ENCODE assay signal across 30 mouse cellular contexts in genomic region chr15:84932351-84932750, GRCm38 (mm10). TPM values are rescaled to one million over a fixed set of nuclear protein-coding genes. Genes with fewer than 3 reads are reported as not detected.
DNase-seq lines count a peak whose midpoint lies in the region; ATAC-seq and TF ChIP-seq lines count a peak whose summit lies in the region.
"Had no signal": no experiment of that assay in that cellular context is flagged by ENCODE, and none has a peak within 500 bp of the region (broad histone marks: within the 10 kb centered on the region; RNA-seq: fewer than 3 reads in every experiment).

No protein-coding gene starts in this region.

- WGBS in kidney, embryonic 16.5 days, result 31% methylated on average over 5 of the region's 5 CpGs
- WGBS in liver, embryonic 14.5 days (ENCODE audit: insufficient replicate concordance), result 60% methylated on average over 5 of the region's 5 CpGs
- WGBS in stomach, postnatal 0 days, result 35% methylated on average over 5 of the region's 5 CpGs

- TF ChIP-seq RAD21 in MEL (IDR thresholded peaks at IDR 0.05; ENCODE audit: low read depth, low read length), result no peak

- H3K4me2 ChIP-seq in kidney, embryonic 16.5 days (replicated peaks; ENCODE audit: low read depth, low read length), result no peak overlapping the region
- H3K4me2 ChIP-seq in liver, embryonic 14.5 days (ENCODE audit: low read depth), result no peak overlapping the region
- no peak overlapping the region for H3K4me2 ChIP-seq in stomach, postnatal 0 days (replicated peaks; ENCODE audit: low read depth)
- H3K4me2 ChIP-seq: heart, embryonic 13.5 days; hindbrain, embryonic 14.5 days; kidney, embryonic 15.5 days; limb, embryonic 13.5 days; lung, embryonic 14.5 days; midbrain, embryonic 11.5 days; neural tube, embryonic 12.5 days had no signal

- H3K9ac ChIP-seq in kidney, embryonic 16.5 days (replicated peaks; ENCODE audit: low read length), result no peak overlapping the region
- no peak overlapping the region for H3K9ac ChIP-seq in MEL (ENCODE audit: control insufficient read depth, low read depth, low read length, poor library complexity, severe bottlenecking)
- H3K9ac ChIP-seq in liver, embryonic 14.5 days (replicated peaks), result no peak overlapping the region
- no peak overlapping the region for H3K9ac ChIP-seq in stomach, postnatal 0 days (ENCODE audit: low read length)
- H3K9ac ChIP-seq: heart, embryonic 13.5 days; hindbrain, embryonic 14.5 days; kidney, embryonic 15.5 days; limb, embryonic 13.5 days; lung, embryonic 14.5 days; neural tube, embryonic 12.5 days had no signal

- H3K4me1 ChIP-seq in kidney, embryonic 16.5 days (ENCODE audit: insufficient read depth, low read length), result peaks cover 10% of the 10 kb centered on the region
- H3K4me1 ChIP-seq in MEL (ENCODE audit: control insufficient read depth in 1 of 2, insufficient read depth in 2 of 2, low read length in 2 of 2), result no peaks in the 10 kb centered on the region
- H3K4me1 ChIP-seq in liver, embryonic 14.5 days (replicated peaks; ENCODE audit: control insufficient read depth in 2 of 2, insufficient read depth in 2 of 2, low read length in 1 of 2), result no peaks in the 10 kb centered on the region
- no peaks in the 10 kb centered on the region for H3K4me1 ChIP-seq in stomach, postnatal 0 days (replicated peaks; ENCODE audit: control insufficient read depth, insufficient read depth)
- H3K4me1 ChIP-seq: heart, embryonic 13.5 days; limb, embryonic 13.5 days; neural tube, embryonic 12.5 days had no signal

- H3K27me3 ChIP-seq in kidney, embryonic 16.5 days (ENCODE audit: insufficient read depth, low read length), result no peaks in the 10 kb centered on the region
- H3K27me3 ChIP-seq in MEL (ENCODE audit: control insufficient read depth in 1 of 2, insufficient read depth in 2 of 2, low read length in 2 of 2), result no peaks in the 10 kb centered on the region
- H3K27me3 ChIP-seq in liver, embryonic 14.5 days (ENCODE audit: control insufficient read depth, insufficient read depth, low read length), result no peaks in the 10 kb centered on the region
- H3K27me3 ChIP-seq in stomach, postnatal 0 days (ENCODE audit: control insufficient read depth, insufficient read depth, low read length), result no peaks in the 10 kb centered on the region
- H3K27me3 ChIP-seq: heart, embryonic 13.5 days; kidney, embryonic 15.5 days; limb, embryonic 13.5 days; neural tube, embryonic 12.5 days had no signal

- peak; percentile 31; the same call in 1 of the 2 replicates for ATAC-seq in kidney, embryonic 16.5 days (ENCODE audit: low FRiP score, low TSS enrichment)
- peak; percentile 54; the same call in 1 of the 2 replicates for ATAC-seq in liver, embryonic 14.5 days (ENCODE audit: insufficient read depth)
- peak; percentile 74 for ATAC-seq in stomach, postnatal 0 days (ENCODE audit: low FRiP score, low TSS enrichment)
- ATAC-seq: forebrain, embryonic 16.5 days; intestine, postnatal 0 days; midbrain, embryonic 16.5 days had no signal

- H3K9me3 ChIP-seq in kidney, embryonic 16.5 days (ENCODE audit: low read length), result no peaks in the 10 kb centered on the region
- H3K9me3 ChIP-seq in MEL (replicated peaks; ENCODE audit: insufficient read depth, low read length), result no peaks in the 10 kb centered on the region
- H3K9me3 ChIP-seq in liver, embryonic 14.5 days (ENCODE audit: control insufficient read depth, low read length), result no peaks in the 10 kb centered on the region
- H3K9me3 ChIP-seq in stomach, postnatal 0 days (ENCODE audit: control insufficient read depth, low read length), result no peaks in the 10 kb centered on the region
- H3K9me3 ChIP-seq: heart, embryonic 13.5 days; kidney, embryonic 15.5 days; limb, embryonic 13.5 days; neural tube, embryonic 12.5 days had no signal

- H3K36me3 ChIP-seq in kidney, embryonic 16.5 days (ENCODE audit: insufficient read depth, low read length), result peaks cover 89% of the 10 kb centered on the region
- H3K36me3 ChIP-seq in MEL (ENCODE audit: control insufficient read depth in 1 of 2, insufficient read depth in 2 of 2, low read length in 2 of 2), result peaks cover 0 to 32% of the 10 kb centered on the region in 2 experiments; a peak in 3 of 4 replicates
- H3K36me3 ChIP-seq in liver, embryonic 14.5 days (replicated peaks; ENCODE audit: control insufficient read depth, insufficient read depth, low read depth), result peaks cover 94% of the 10 kb centered on the region
- peaks cover 52% of the 10 kb centered on the region for H3K36me3 ChIP-seq in stomach, postnatal 0 days (ENCODE audit: control insufficient read depth, insufficient read depth, low read length)

- no peak overlapping the region for H3K4me3 ChIP-seq in kidney, embryonic 16.5 days (ENCODE audit: low read length)
- H3K4me3 ChIP-seq in MEL (ENCODE audit: control insufficient read depth in 1 of 2, insufficient read depth in 1 of 2, low read depth in 2 of 2, low read length in 2 of 2), result no peak overlapping the region
- H3K4me3 ChIP-seq in liver, embryonic 14.5 days (ENCODE audit: insufficient read depth in 1 of 2, low read depth in 2 of 2, low read length in 2 of 2), result no peak overlapping the region
- H3K4me3 ChIP-seq in stomach, postnatal 0 days (ENCODE audit: low read depth, low read length), result no peak overlapping the region
- H3K4me3 ChIP-seq: gastrocnemius, adult 2 months; heart, embryonic 13.5 days; kidney, embryonic 15.5 days; limb, embryonic 13.5 days; myocyte; neural tube, embryonic 12.5 days had no signal

- no peak for TF ChIP-seq POLR2A in MEL (IDR thresholded peaks at IDR 0.05; ENCODE audit: control insufficient read depth in 1 of 2, insufficient read depth in 1 of 2, low read depth in 1 of 2, low read length in 2 of 2, poor library complexity in 1 of 2)

- H3K79me2 ChIP-seq in MEL (ENCODE audit: control insufficient read depth, insufficient read depth, low read length, poor library complexity), result peaks cover 17% of the 10 kb centered on the region

- no peak for TF ChIP-seq EP300 in MEL (IDR thresholded peaks at IDR 0.05; ENCODE audit: low read depth in 1 of 2, low read length in 2 of 2)
- TF ChIP-seq EP300 in liver, embryonic 14.5 days (IDR thresholded peaks at IDR 0.05; ENCODE audit: low read depth), result no peak
- TF ChIP-seq EP300 in stomach, postnatal 0 days (optimal IDR thresholded peaks at IDR 0.05), result no peak

- no peak for DNase-seq in kidney, adult 11 months
- peak; percentile 63 for DNase-seq in MEL (ENCODE audit: low read depth, low spot score)
- no peak for DNase-seq in liver, embryonic 14.5 days (ENCODE audit: low read depth in 3 of 3, low spot score in 3 of 3)
- DNase-seq in stomach, postnatal 0 days (ENCODE audit: low spot score), result no peak
- no peak for DNase-seq in ovary, postnatal 14 days (ENCODE audit: low spot score)
- no peak for DNase-seq in urinary bladder, postnatal 25 days (ENCODE audit: low spot score)
- DNase-seq: adrenal gland, adult 8-10 months; cerebellum, adult 2 months; cerebellum, postnatal 14 days; gastrocnemius, adult 2 months; gastrocnemius, postnatal 36 days; heart, adult 18-20 months; heart, postnatal 10 days; kidney, postnatal 4 days; lung, embryonic 14.5 days; lung, postnatal 14 days; right cerebral cortex, postnatal 25 days; thymus, adult 18-20 months; thymus, postnatal 25 days had no signal

- TF ChIP-seq CTCF in MEL (IDR thresholded peaks at IDR 0.05 in 2 of 3, conservative IDR thresholded peaks at IDR 0.05 in 1 of 3; ENCODE audit: control insufficient read depth in 1 of 3, insufficient read depth in 1 of 3, low read depth in 2 of 3, low read length in 3 of 3, poor library complexity in 1 of 3, severe bottlenecking in 1 of 3), result no peak
- no peak for TF ChIP-seq CTCF in liver, embryonic 14.5 days (IDR thresholded peaks at IDR 0.05; ENCODE audit: low read depth)
- TF ChIP-seq CTCF in stomach, postnatal 0 days (IDR thresholded peaks at IDR 0.05; ENCODE audit: low read depth), result no peak

- H3K27ac ChIP-seq in kidney, embryonic 16.5 days (ENCODE audit: low read length), result no peak overlapping the region
- H3K27ac ChIP-seq in MEL (ENCODE audit: control insufficient read depth, low read depth, low read length), result no peak overlapping the region
- H3K27ac ChIP-seq in liver, embryonic 14.5 days, result no peak overlapping the region
- H3K27ac ChIP-seq in stomach, postnatal 0 days (replicated peaks), result no peak overlapping the region
- H3K27ac ChIP-seq: gastrocnemius, adult 2 months; heart, embryonic 13.5 days; hindbrain, embryonic 14.5 days; kidney, embryonic 15.5 days; limb, embryonic 13.5 days; neural tube, embryonic 12.5 days had no signal

TF ChIP-seq in MEL, 35 proteins besides CTCF, POLR2A, EP300 and RAD21:
- no peak for TF ChIP-seq TBP (IDR thresholded peaks at IDR 0.05; ENCODE audit: low read depth, low read length)
- TF ChIP-seq SIN3A (IDR thresholded peaks at IDR 0.05; ENCODE audit: low read length), result peak; percentile 48; the same call in 1 of the 2 replicates
- TF ChIP-seq ETS1 (IDR thresholded peaks at IDR 0.05; ENCODE audit: low read depth, low read length), result peak; percentile 25; the same call in 1 of the 2 replicates
TF ChIP-seq in MEL: peak in this region for 2.

RNA-seq across cellular contexts. Expression of gene Nup50, which starts 9.1 kb away (rescaled TPM):
- 40.6 and 42.8 TPM in 2 replicates for polyA plus RNA-seq in kidney, embryonic 16.5 days (2015; fragmentation: Nextera tagmentation; extraction: Ambion mirVana)
- 54.7 and 55.9 TPM in 2 replicates for total RNA-seq in MEL (2012; rRNA removed)
- polyA plus RNA-seq in MEL (2012; ENCODE audit: insufficient read depth in 1 of 2, insufficient read length in 2 of 2, low read depth in 1 of 2, low replicate concordance in 2 of 2, missing spikeins in 1 of 2), result 10 to 100 TPM in 1 of 2 experiments, not detected in 1; 98.4 TPM
- polyA plus RNA-seq in liver, embryonic 14.5 days (2012; rRNA removed), result 7.1 and 11.8 TPM in 2 replicates
- 22.7 and 23.7 TPM in 2 replicates for polyA plus RNA-seq in liver, embryonic 14.5 days (2014; fragmentation: Nextera tagmentation; extraction: Ambion mirVana)
- polyA plus RNA-seq in stomach, postnatal 0 days (2015; fragmentation: Nextera tagmentation; extraction: Ambion mirVana), result 17.6 and 17.7 TPM in 2 replicates

RNA-seq across cellular contexts. Expression of gene Gm29666, which starts 12.5 kb away (rescaled TPM):
- 0.50 and 0.95 TPM in 2 replicates for polyA plus RNA-seq in kidney, embryonic 16.5 days (2015; fragmentation: Nextera tagmentation; extraction: Ambion mirVana)
- total RNA-seq in MEL (2012; rRNA removed), result 0.42 and 0.49 TPM in 2 replicates
- polyA plus RNA-seq in MEL (2012; ENCODE audit: insufficient read depth in 1 of 2, insufficient read length in 2 of 2, low read depth in 1 of 2, low replicate concordance in 2 of 2, missing spikeins in 1 of 2), result under 1 TPM in 1 of 2 experiments, not detected in 1; 0.36 TPM
- polyA plus RNA-seq in liver, embryonic 14.5 days (2012; rRNA removed), result 0.29 and 0.47 TPM in 2 replicates
- 0.16 and 0.17 TPM in 2 replicates for polyA plus RNA-seq in liver, embryonic 14.5 days (2014; fragmentation: Nextera tagmentation; extraction: Ambion mirVana)
- polyA plus RNA-seq in stomach, postnatal 0 days (2015; fragmentation: Nextera tagmentation; extraction: Ambion mirVana), result 0.13 and 0.15 TPM in 2 replicates

RNA-seq across cellular contexts. Expression of gene 5031439G07Rik, which starts 56.0 kb away (rescaled TPM):
- polyA plus RNA-seq in kidney, embryonic 16.5 days (2015; fragmentation: Nextera tagmentation; extraction: Ambion mirVana), result 7.1 and 7.2 TPM in 2 replicates
- total RNA-seq in MEL (2012; rRNA removed), result 16.7 and 19.6 TPM in 2 replicates
- polyA plus RNA-seq in MEL (2012; ENCODE audit: insufficient read depth in 1 of 2, insufficient read length in 2 of 2, low read depth in 1 of 2, low replicate concordance in 2 of 2, missing spikeins in 1 of 2), result 10 to 100 TPM in 1 of 2 experiments, not detected in 1; 61.0 TPM
- polyA plus RNA-seq in liver, embryonic 14.5 days (2012; rRNA removed), result 1.7 and 1.8 TPM in 2 replicates
- polyA plus RNA-seq in liver, embryonic 14.5 days (2014; fragmentation: Nextera tagmentation; extraction: Ambion mirVana), result 1.2 and 1.4 TPM in 2 replicates
- polyA plus RNA-seq in stomach, postnatal 0 days (2015; fragmentation: Nextera tagmentation; extraction: Ambion mirVana), result 6.6 and 14.7 TPM in 2 replicates
